Mouse (Mus musculus) forebrain, postnatal 0 days (tissue): ENCODE results near the gene Jazf1. TPM values are rescaled to one million over a fixed set of nuclear protein-coding genes. Genes with fewer than 3 reads are reported as not detected.
A peak's percentile ranks its signal among the peaks of the same experiment; 100 is the strongest.

Experiments
- ATAC-seq: fragments of 200-750 bp; cut with Nextera tagmentation; 2 replicates; pipeline ENCODE4 v1.8.0; 2017; ENCODE audit warnings: mild to moderate bottlenecking, moderate library complexity
- DNase-seq: peaks from one replicate; pipeline ENCODE4 v3.0.0-alpha.2; 2015
- H3K27ac ChIP-seq: fragments of 300-500 bp; sonication (generic); 2 replicates; pipeline ENCODE4 v1.5.1; 2014; ENCODE audit warnings: low read depth, mild to moderate bottlenecking, antibody characterized with exemption, low read length, moderate library complexity, mixed read lengths
- H3K27me3 ChIP-seq: fragments of 300-500 bp; sonication (generic); 2 replicates; pipeline ENCODE4 v1.6.1; 2014; ENCODE audit warnings: mild to moderate bottlenecking, low read length, mixed read lengths; ENCODE audit not compliant: insufficient read depth
- H3K36me3 ChIP-seq: fragments of 300-500 bp; sonication (generic); 2 replicates; pipeline ENCODE4 v1.6.1; 2014; ENCODE audit warnings: mild to moderate bottlenecking, moderate library complexity; ENCODE audit not compliant: insufficient read depth
- H3K4me1 ChIP-seq: fragments of 300-500 bp; sonication (generic); 2 replicates; pipeline ENCODE4 v1.6.1; 2014; ENCODE audit warnings: antibody characterized with exemption; ENCODE audit not compliant: insufficient read depth
- H3K4me2 ChIP-seq: fragments of 300-500 bp; sonication (generic); 2 replicates; pipeline ENCODE4 v1.6.1; 2014; ENCODE audit warnings: low read depth, mild to moderate bottlenecking, moderate library complexity
- H3K4me3 ChIP-seq: fragments of 300-500 bp; sonication (generic); 2 replicates; pipeline ENCODE4 v1.5.1; 2014; ENCODE audit warnings: low read depth, low read length, mixed read lengths
- H3K9ac ChIP-seq: fragments of 300-500 bp; sonication (generic); 2 replicates; pipeline ENCODE4 v1.6.1; 2014; ENCODE audit warnings: mild to moderate bottlenecking
- H3K9me3 ChIP-seq: fragments of 300-500 bp; sonication (generic); 2 replicates; pipeline ENCODE4 v1.6.1; 2016; ENCODE audit warnings: low read length
- CTCF ChIP-seq: sonication (generic); IDR thresholded peaks from 2 replicates; pipeline ENCODE4 v1.5.1; 2016; ENCODE audit warnings: antibody characterized with exemption, control low read depth, low read depth
- WGBS: fragments of 180-500 bp; shearing (Covaris S2); extraction: QIAGEN DNeasy Blood & Tissue Kit; methylation state at CpG from one replicate; pipeline ENCODE4 v1.1.7; 2014; 5-methylcytosine and 5-hydroxymethylcytosine counted together
- polyA plus RNA-seq: library from polyadenylated mRNA; unstranded; fragments of >200 nt; fragmentation: Nextera tagmentation; extraction: Ambion mirVana; gene quantifications from 2 replicates; pipeline ENCODE4 v1.2.1, GENCODE M21; 2015
- total RNA-seq: library from RNA; depleted of rRNA; stranded (reverse); fragments of >200 nt; gene quantifications from 2 replicates; pipeline ENCODE4 v1.2.3, GENCODE M21; 2014

Gene Jazf1
- total and polyA plus RNA-seq, 2 experiments from 2014 or later: 50.8 to 71.7 TPM

- 32% methylated on average over 3 of the region's 3 CpGs for WGBS
- peaks cover 5% of the 10 kb centered on the region; the same call in 1 of the 2 replicates for H3K4me1 ChIP-seq
- no peaks in the 10 kb centered on the region for H3K27me3 ChIP-seq
- H3K4me2 ChIP-seq: no peak overlapping the region
- ATAC-seq (peak; percentile 89), DNase-seq (peak; percentile 56)
- no peaks in the 10 kb centered on the region for H3K9me3 ChIP-seq
- TF ChIP-seq CTCF: no peak
- no peak overlapping the region for H3K4me3 ChIP-seq
- H3K27ac ChIP-seq: no peak overlapping the region
- no peaks in the 10 kb centered on the region for H3K36me3 ChIP-seq
- H3K9ac ChIP-seq: no peak overlapping the region
Observed at GRCm38 (mm10) chr6:52824977-52825482, 243.4 kb downstream of the Jazf1 start.

- no peak for TF ChIP-seq CTCF
- ATAC-seq: no peak
- 17% methylated on average over 7 of the region's 7 CpGs for WGBS
Observed at GRCm38 (mm10) chr6:52823064-52823463, 245.4 kb downstream of the Jazf1 start.

GRCm38 (mm10) chr6:52822625-52823024 lies 245.8 kb downstream of the Jazf1 start:
- H3K9ac ChIP-seq: no peak overlapping the region
- no peaks in the 10 kb centered on the region for H3K36me3 ChIP-seq
- H3K4me1 ChIP-seq: peaks cover 5% of the 10 kb centered on the region; the same call in 1 of the 2 replicates
- no peak overlapping the region for H3K4me3 ChIP-seq
- no peaks in the 10 kb centered on the region for H3K27me3 ChIP-seq
- no peak overlapping the region for H3K27ac ChIP-seq
- TF ChIP-seq CTCF: no peak
- DNase-seq (no peak), ATAC-seq (no peak)
- no peak overlapping the region for H3K4me2 ChIP-seq
- 76% methylated on average over 2 of the region's 2 CpGs for WGBS
- no peaks in the 10 kb centered on the region for H3K9me3 ChIP-seq

More at GRCm38 (mm10) chr6:52823064-52823463, 245.4 kb downstream of the Jazf1 start:
- Histone ChIP-seq H3K27me3 (no peaks in the 10 kb centered on the region), H3K4me3 (no peak overlapping the region), H3K4me1 (peaks cover 5% of the 10 kb centered on the region; the same call in 1 of the 2 replicates), H3K36me3 (no peaks in the 10 kb centered on the region), H3K4me2 (no peak overlapping the region), H3K9ac (no peak overlapping the region), H3K9me3 (no peaks in the 10 kb centered on the region), H3K27ac (no peak overlapping the region)
- no peak for DNase-seq

GRCm38 (mm10) chr6:52819353-52819752 lies 249.1 kb downstream of the Jazf1 start:
- H3K4me3 ChIP-seq: no peak overlapping the region
- WGBS: 77% methylated on average over 8 of the region's 8 CpGs

GRCm38 (mm10) chr6:52818041-52818440 lies 250.4 kb downstream of the Jazf1 start:
- no peak for TF ChIP-seq CTCF
- Histone ChIP-seq H3K27me3 (no peaks in the 10 kb centered on the region), H3K27ac (no peak overlapping the region), H3K4me2 (no peak overlapping the region), H3K4me1 (no peaks in the 10 kb centered on the region; the same call in 1 of the 2 replicates), H3K9me3 (no peaks in the 10 kb centered on the region), H3K36me3 (no peaks in the 10 kb centered on the region), H3K9ac (no peak overlapping the region), H3K4me3 (no peak overlapping the region)
- no peak for DNase-seq
- no peak for ATAC-seq
- 93% methylated on average over 4 of the region's 4 CpGs for WGBS

More at GRCm38 (mm10) chr6:52819353-52819752, 249.1 kb downstream of the Jazf1 start:
- no peak for TF ChIP-seq CTCF
- Histone ChIP-seq H3K36me3 (no peaks in the 10 kb centered on the region), H3K4me1 (peaks cover 5% of the 10 kb centered on the region; the same call in 1 of the 2 replicates), H3K27ac (no peak overlapping the region), H3K9me3 (no peaks in the 10 kb centered on the region), H3K4me2 (no peak overlapping the region), H3K9ac (no peak overlapping the region), H3K27me3 (no peaks in the 10 kb centered on the region)
- DNase-seq: no peak
- no peak for ATAC-seq

- TF ChIP-seq CTCF: no peak
Observed at GRCm38 (mm10) chr6:52817203-52817874, 251.1 kb downstream of the Jazf1 start.

GRCm38 (mm10) chr6:52805237-52805856 lies 263.1 kb downstream of the Jazf1 start:
- Histone ChIP-seq H3K4me3 (no peak overlapping the region), H3K27ac (no peak overlapping the region), H3K27me3 (no peaks in the 10 kb centered on the region; the same call in 1 of the 2 replicates), H3K4me1 (no peaks in the 10 kb centered on the region), H3K4me2 (no peak overlapping the region), H3K9me3 (no peaks in the 10 kb centered on the region), H3K9ac (no peak overlapping the region), H3K36me3 (no peaks in the 10 kb centered on the region)
- TF ChIP-seq CTCF: no peak
- no peak for ATAC-seq
- 96% methylated on average over 3 of the region's 3 CpGs for WGBS
- DNase-seq: no peak

More at GRCm38 (mm10) chr6:52817203-52817874, 251.1 kb downstream of the Jazf1 start:
- H3K4me2 ChIP-seq: no peak overlapping the region
- DNase-seq (no peak), ATAC-seq (no peak)
- no peaks in the 10 kb centered on the region for H3K9me3 ChIP-seq
- H3K27me3 ChIP-seq: no peaks in the 10 kb centered on the region
- WGBS: 82% methylated on average over 10 of the region's 10 CpGs
- no peaks in the 10 kb centered on the region for H3K4me1 ChIP-seq
- H3K36me3 ChIP-seq: no peaks in the 10 kb centered on the region
- H3K27ac ChIP-seq: no peak overlapping the region
- H3K9ac ChIP-seq: no peak overlapping the region
- H3K4me3 ChIP-seq: no peak overlapping the region
